14 mouse cellular contexts compared by ENCODE assay signal in the genomic region with DNA sequence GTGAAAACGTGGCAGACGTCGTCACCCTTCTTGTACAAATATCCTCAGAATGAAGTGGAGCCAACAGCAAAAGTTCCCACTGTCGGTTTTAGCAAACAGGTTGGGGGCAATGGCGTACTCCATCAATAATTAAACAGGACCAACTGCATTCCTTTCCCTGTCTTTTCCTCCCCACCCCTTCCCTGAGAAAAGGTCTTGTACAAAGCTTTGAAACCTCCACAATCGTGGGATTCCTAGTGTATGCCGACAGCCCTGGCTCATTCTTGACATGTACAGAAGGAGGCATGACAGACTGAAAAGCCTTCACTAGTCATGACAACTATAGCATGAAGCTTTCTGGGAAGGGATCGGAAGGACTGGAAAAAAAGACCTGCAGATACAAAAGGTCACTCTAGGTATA. TPM values are rescaled to one million over a fixed set of nuclear protein-coding genes. Genes with fewer than 3 reads are reported as not detected.
"Had no signal": no experiment of that assay in that cellular context is flagged by ENCODE, and none has a peak within 500 bp of the region (broad histone marks: within the 10 kb centered on the region; RNA-seq: fewer than 3 reads in every experiment).

No protein-coding gene starts in this region.

- H3K4me3 ChIP-seq: layer of hippocampus, adult 2 months; limb, embryonic 13.5 days; liver, embryonic 15.5 days; midbrain, embryonic 12.5 days; neural tube, embryonic 15.5 days had no signal

- DNase-seq: kidney, postnatal 10 days; kidney, postnatal 4 days; right cerebral cortex, adult 18-20 months; thymus, postnatal 36 days had no signal

- H3K9ac ChIP-seq: limb, embryonic 13.5 days; liver, embryonic 15.5 days; midbrain, embryonic 12.5 days; neural tube, embryonic 15.5 days had no signal

- ATAC-seq: hindbrain, embryonic 16.5 days; inflammation-experienced regulatory T-cells, adult 6 months; intestine, postnatal 0 days; midbrain, embryonic 16.5 days had no signal

- H3K9me3 ChIP-seq: limb, embryonic 13.5 days; liver, embryonic 15.5 days; midbrain, embryonic 12.5 days; neural tube, embryonic 15.5 days had no signal

- H3K27me3 ChIP-seq: limb, embryonic 13.5 days; liver, embryonic 15.5 days; midbrain, embryonic 12.5 days; neural tube, embryonic 15.5 days had no signal

- H3K27ac ChIP-seq: layer of hippocampus, adult 2 months; limb, embryonic 13.5 days; liver, embryonic 15.5 days; midbrain, embryonic 12.5 days; neural tube, embryonic 15.5 days had no signal

- H3K4me2 ChIP-seq: limb, embryonic 13.5 days; liver, embryonic 11.5 days; liver, embryonic 15.5 days; midbrain, embryonic 12.5 days; neural tube, embryonic 15.5 days had no signal

- H3K4me1 ChIP-seq: limb, embryonic 13.5 days; liver, embryonic 15.5 days; midbrain, embryonic 12.5 days; neural tube, embryonic 15.5 days had no signal

RNA-seq across cellular contexts. Expression of gene Sult6b1, which starts 46.4 kb away (rescaled TPM):
- polyA plus RNA-seq: hindbrain, embryonic 16.5 days; limb, embryonic 13.5 days; liver, embryonic 11.5 days had no signal
